Mouse (Mus musculus): Measurements from ENCODE around the gene Ccdc125.
A peak's percentile ranks its signal among the peaks of the same experiment; 100 is the strongest.

DNA sequence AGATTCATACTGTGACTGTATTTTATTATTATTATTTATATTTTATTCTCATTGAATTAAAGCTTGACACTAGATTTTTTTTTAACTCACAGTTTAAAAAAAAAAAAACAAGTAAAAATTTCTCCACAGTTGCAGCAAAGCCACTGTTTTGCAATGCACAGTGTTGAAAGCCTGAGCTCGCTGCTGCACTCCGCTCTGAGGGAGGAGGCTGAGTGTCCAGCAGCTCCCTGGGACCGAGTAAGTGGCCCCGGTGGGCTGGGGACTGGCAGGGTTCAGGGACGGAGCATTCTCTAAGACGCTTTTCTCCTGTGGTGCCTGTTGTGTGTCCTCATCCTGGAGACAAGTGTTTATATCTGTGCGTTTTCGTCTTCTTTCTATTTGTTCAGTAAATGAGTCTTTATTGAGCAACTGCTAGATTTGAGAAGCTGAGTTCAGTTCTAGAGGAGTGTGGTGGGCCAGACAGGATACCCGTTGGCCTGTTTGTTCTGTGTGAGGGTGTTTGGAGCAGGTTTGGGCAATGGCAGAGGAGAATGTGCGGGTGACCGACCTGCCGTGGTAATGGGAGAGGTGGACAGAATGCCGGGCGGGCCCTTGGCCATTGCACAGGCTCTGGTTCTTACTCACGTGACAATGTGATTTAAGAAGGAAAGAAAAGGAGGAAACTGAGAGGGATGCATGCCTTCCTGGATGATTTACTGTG is 6.6 kb downstream of the Ccdc125 start:
- TF ChIP-seq CTCF (IDR thresholded peaks at IDR 0.05; ENCODE audit: control insufficient read depth, insufficient read depth, low read length) (no peak), POLR2A (IDR thresholded peaks at IDR 0.05; ENCODE audit: borderline replicate concordance, control insufficient read depth, low read depth, low read length) (peak; percentile 43; the same call in 1 of the 2 replicates)

Measured in bone marrow, adult 2 months (tissue).